Mouse (Mus musculus) cerebellum, adult 11-12 months (tissue): Measurements from ENCODE around the gene Ftl1.
"Not testable (repeated sequence)": the region's sequence is repeated elsewhere in the genome, so short reads cannot be mapped to it uniquely, and the experiment has no call there.

Source experiments
- DNase-seq: peaks from one replicate; pipeline ENCODE4 v3.0.0; 2022

Gene Ftl1

GRCm38 (mm10) chr7:45459564-45460140, at the start of gene Ftl1:
Ftl1 (minus strand) TSS chr7:45459884.
- peak; percentile 98 for DNase-seq

GRCm38 (mm10) chr7:45509181-45509882, 49.6 kb upstream of the Ftl1 start:
- DNase-seq: peak; percentile 47

- no peak for DNase-seq
Measured at GRCm38 (mm10) chr7:45508561-45508960, 48.9 kb upstream of the Ftl1 start.

GRCm38 (mm10) chr7:45507583-45507982, 47.9 kb upstream of the Ftl1 start:
- DNase-seq: peak; percentile 65

DNA sequence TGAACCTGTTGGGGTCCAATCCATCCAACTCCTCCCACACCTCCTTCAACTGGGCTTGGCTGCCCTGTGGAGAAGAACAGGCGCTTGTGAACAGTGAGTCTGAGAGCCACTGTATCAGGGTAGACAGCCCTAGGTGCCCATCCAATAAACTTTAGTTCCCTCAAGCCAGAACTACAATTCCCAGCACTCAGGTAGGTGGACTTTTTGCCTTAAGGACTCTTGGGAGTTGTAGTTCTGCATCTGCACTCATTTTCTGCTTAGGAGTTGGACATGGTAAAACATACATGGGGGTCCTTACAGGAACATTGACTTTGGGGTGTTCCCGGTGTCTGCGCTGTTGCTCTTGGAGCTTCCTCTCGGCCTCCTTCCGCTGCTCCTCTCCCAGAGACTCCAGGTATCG, 38.7 kb upstream of the Ftl1 start:
- DNase-seq: no peak

DNA sequence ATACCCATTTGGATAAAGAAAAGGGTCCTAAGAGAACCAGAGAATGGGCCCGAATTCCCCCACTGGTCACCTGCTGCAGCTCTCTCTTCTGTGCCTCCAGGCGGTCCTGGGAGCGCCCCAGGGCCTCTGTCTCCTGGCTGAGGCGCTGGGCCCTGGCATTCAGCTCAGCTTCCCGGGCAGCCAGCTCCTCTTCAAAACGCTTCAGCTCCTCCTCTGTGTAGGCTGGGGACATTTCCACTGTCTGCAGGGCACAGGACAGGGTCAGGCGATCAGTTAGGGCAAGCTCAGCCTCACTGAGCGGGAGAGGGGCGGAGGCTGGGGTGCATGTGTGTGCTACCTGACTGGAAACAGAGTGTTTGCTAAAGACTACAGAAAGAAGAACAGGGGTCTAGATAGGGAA, 34.9 kb upstream of the Ftl1 start:
- DNase-seq: peak; percentile 49

- peak; percentile 90 for DNase-seq
Measured at GRCm38 (mm10) chr7:45492951-45493350, 33.3 kb upstream of the Ftl1 start.

- peak; percentile 54 for DNase-seq
Measured at GRCm38 (mm10) chr7:45492225-45492844, 32.7 kb upstream of the Ftl1 start.

DNA sequence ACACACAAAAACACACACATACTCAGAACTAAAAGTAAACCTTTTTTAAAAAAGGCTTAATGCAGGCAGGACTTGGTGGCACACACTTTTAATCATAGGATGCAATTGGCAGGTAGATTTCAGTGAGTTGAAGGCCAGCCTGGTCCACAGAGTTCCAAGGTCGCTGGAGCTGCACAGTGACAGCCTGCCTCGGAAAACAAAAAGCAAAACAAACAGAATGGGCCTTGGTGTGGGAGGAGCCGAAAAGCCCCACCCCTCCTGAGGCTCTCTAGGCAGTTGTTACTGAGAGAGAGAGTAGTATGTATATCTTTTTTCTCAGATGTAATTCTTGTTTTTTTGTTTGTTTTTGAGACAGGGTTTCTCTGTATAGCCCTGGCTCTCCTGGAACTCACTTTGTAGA, 31.6 kb upstream of the Ftl1 start:
- DNase-seq: no peak

DNA sequence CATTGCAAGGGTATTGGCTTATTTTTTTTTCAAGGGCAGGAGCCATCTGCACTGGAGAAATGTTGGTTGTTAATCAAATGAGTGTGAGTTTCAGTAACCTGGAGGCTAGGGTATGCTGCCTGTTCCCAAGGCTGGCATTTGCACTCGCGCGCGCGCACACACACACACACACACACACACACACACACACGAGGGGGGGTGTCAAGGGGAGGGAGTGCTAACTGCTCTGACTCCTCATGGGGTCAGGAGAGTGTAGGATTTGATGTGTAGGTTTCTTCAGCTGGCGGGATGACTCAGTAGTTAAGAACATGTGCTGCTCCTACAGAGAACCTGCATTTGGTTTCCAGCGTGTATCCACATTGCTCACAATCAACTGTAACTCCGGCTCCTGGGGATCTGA, 31.1 kb upstream of the Ftl1 start:
- DNase-seq: no peak

- no peak for DNase-seq
Measured at GRCm38 (mm10) chr7:45489578-45489977, 29.9 kb upstream of the Ftl1 start.

GRCm38 (mm10) chr7:45488293-45489204, 28.9 kb upstream of the Ftl1 start, which contains the start of gene Dhdh:
Dhdh (minus strand) TSS chr7:45488805.
- DNase-seq: peak; percentile 77

- peak; percentile 35 for DNase-seq
Measured at GRCm38 (mm10) chr7:45487861-45488292, 28.2 kb upstream of the Ftl1 start.

DNA sequence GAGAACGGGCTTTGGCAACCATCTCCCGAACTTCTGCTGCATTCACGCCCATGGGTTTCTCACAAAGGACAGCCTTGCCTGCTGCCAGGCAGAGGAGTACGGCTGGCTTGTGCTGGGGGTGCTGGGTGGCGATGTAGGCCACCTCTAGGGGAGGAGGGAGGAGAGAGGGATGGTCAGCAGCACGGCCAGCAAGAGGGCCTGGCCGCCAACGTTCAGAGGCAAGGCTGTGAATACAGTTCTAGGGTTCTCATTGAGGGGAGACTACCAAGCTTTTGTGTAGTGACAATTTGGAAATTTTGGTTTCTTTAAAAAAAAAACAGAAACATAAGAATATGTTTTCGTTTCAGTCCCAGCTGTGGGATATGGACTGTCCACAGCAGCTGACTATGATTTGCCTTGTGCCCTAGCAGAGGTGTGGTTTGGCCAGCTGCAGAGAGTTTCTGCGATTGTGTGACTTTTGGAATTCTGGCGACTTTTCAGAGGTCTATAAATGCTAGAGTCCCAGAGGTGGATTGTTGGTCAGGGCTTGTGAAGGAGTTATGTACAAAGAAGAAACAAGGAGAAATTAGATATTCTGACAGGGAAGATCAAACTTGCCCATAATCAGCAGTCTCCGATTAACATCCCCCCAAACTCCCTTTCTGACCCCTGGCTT, 27.2 kb upstream of the Ftl1 start, which contains the start of gene Gm45808:
TSS of gene Gm45808 (minus strand) at position 51 of the 655 bp plus-strand sequence.
- peak; percentile 28 for DNase-seq

DNA sequence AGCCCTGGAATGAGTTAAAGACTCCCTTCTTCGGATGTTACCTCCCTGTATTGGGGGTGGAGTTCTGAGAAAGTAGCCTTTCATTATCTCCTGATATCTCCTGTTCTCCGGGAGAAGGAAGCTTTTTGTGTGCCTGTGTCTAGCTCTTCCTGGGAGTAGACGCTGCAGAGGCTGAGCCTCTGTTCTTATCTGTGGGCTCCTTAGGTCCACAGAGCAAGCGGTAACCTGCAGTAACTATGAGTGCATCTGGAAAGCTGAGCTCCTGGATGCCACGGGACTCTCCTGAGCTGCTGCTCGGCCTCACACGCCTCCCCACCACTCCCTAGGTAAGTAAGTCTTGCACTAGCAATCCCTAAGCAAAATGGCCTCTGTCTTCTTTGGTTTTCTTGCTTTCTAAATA, 26.5 kb upstream of the Ftl1 start:
- DNase-seq: no peak

DNA sequence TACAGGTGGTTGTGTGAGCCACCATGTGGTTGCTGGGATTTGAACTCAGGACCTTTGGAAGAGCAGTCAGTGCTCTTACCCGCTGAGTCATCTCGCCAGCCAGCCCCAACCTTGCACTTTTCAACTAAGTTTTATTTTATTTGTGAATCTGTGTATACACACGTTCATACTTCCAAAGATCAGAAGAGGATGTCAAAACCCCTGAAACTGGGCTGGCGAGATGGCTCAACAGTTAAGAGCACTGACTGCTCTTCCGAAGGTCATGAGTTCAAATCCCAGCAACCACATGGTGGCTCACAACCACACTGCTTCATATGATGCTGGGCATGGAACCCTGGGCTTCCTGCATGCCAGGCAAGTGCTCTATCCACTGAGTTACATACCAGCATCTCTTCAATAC, 25.3 kb upstream of the Ftl1 start:
- not testable (repeated sequence) for DNase-seq

- no peak for DNase-seq
Measured at GRCm38 (mm10) chr7:45482166-45482565, 22.5 kb upstream of the Ftl1 start.

- peak; percentile 74 for DNase-seq
Measured at GRCm38 (mm10) chr7:45481374-45481927, 21.8 kb upstream of the Ftl1 start, which contains the start of gene Tulp2. Tulp2 (plus strand) TSS chr7:45481877.

DNA sequence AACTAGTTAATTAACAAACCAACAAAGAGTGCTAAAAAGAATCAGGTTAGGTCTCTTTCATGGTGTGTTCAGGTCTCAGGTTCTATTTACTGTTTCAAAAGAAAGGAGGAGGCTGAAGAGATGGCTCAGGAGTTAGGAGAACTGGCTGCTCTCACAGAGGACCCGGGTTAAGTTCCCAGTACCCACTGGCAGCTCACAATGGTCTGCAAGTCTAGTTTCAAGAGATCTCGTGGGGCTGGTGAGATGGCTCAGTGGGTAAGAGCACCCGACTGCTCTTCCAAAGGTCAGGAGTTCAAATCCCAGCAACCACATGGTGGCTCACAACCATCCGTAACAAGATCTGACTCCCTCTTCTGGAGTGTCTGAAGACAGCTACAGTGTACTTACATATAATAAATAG, 20.6 kb upstream of the Ftl1 start:
- DNase-seq: not testable (repeated sequence)

GRCm38 (mm10) chr7:45478774-45479173, 19.1 kb upstream of the Ftl1 start:
- DNase-seq: no peak

GRCm38 (mm10) chr7:45477003-45477402, 17.3 kb upstream of the Ftl1 start:
- DNase-seq: peak; percentile 64

- DNase-seq: no peak
Measured at GRCm38 (mm10) chr7:45476453-45476852, 16.8 kb upstream of the Ftl1 start.
